Mouse (Mus musculus): ENCODE data around the gene Klhl36.

- TF ChIP-seq HCFC1 (IDR thresholded peaks at IDR 0.05; ENCODE audit: borderline replicate concordance, insufficient read depth, low read length) (no peak), ZC3H11A (IDR thresholded peaks at IDR 0.05; ENCODE audit: borderline replicate concordance, low read depth, low read length) (no peak), CHD2 (IDR thresholded peaks at IDR 0.05; ENCODE audit: low read depth, low read length) (no peak)
Measured at GRCm38 (mm10) chr8:119830589-119830988, 31.5 kb upstream of the Klhl36 start.
